Comparison of ENCODE assay signal across 11 mouse cellular contexts in genomic region chr10:19187716-19188081, GRCm38 (mm10).
A peak's percentile ranks its signal among the peaks of the same experiment; 100 is the strongest.
DNase-seq lines count a peak whose midpoint lies in the region; ATAC-seq and TF ChIP-seq lines count a peak whose summit lies in the region.
"Had no signal": no experiment of that assay in that cellular context is flagged by ENCODE, and none has a peak within 500 bp of the region (broad histone marks: within the 10 kb centered on the region; RNA-seq: fewer than 3 reads in every experiment).

No protein-coding gene starts in this region.

- no peak for ATAC-seq in liver, embryonic 12.5 days
- no peak for ATAC-seq in liver, embryonic 11.5 days (replicated peaks; ENCODE audit: low FRiP score)
- ATAC-seq in forebrain, embryonic 12.5 days (ENCODE audit: low FRiP score), result no peak
- no peak for ATAC-seq in hindbrain, postnatal 0 days
- no peak for ATAC-seq in midbrain, postnatal 0 days (ENCODE audit: low FRiP score)

- no peaks in the 10 kb centered on the region for H3K9me3 ChIP-seq in liver, embryonic 12.5 days (replicated peaks)
- H3K9me3 ChIP-seq in liver, embryonic 11.5 days (ENCODE audit: control insufficient read depth, low read length), result no peaks in the 10 kb centered on the region
- H3K9me3 ChIP-seq in forebrain, embryonic 12.5 days, result no peaks in the 10 kb centered on the region
- no peaks in the 10 kb centered on the region for H3K9me3 ChIP-seq in hindbrain, postnatal 0 days (ENCODE audit: low read length)
- H3K9me3 ChIP-seq in midbrain, postnatal 0 days (ENCODE audit: low read length), result no peaks in the 10 kb centered on the region

- no peak for DNase-seq in liver, embryonic 11.5 days (ENCODE audit: low spot score)
- no peak for DNase-seq in hindbrain, postnatal 0 days (ENCODE audit: low spot score)
- DNase-seq in midbrain, postnatal 0 days (ENCODE audit: low spot score), result no peak
- no peak for DNase-seq in ovary, postnatal 10 days (ENCODE audit: low spot score)
- DNase-seq in ovary, postnatal 36 days (ENCODE audit: low spot score), result no peak
- no peak for DNase-seq in ovary, adult 18-20 months (ENCODE audit: low spot score)
- DNase-seq: adrenal gland, adult 8-10 months; cerebellum, postnatal 36 days; gastrocnemius, adult 2 months had no signal

- TF ChIP-seq CTCF in hindbrain, postnatal 0 days (IDR thresholded peaks at IDR 0.05; ENCODE audit: low read depth), result no peak
- TF ChIP-seq CTCF in midbrain, postnatal 0 days (IDR thresholded peaks at IDR 0.05), result no peak

- peaks cover 12% of the 10 kb centered on the region for H3K27me3 ChIP-seq in liver, embryonic 12.5 days (replicated peaks)
- no peaks in the 10 kb centered on the region; the same call in 1 of the 2 replicates for H3K27me3 ChIP-seq in liver, embryonic 11.5 days (replicated peaks; ENCODE audit: control insufficient read depth, insufficient read depth, low read length)
- H3K27me3 ChIP-seq in forebrain, embryonic 12.5 days, result peaks cover 21% of the 10 kb centered on the region
- H3K27me3 ChIP-seq in hindbrain, postnatal 0 days (ENCODE audit: insufficient read depth, low read length), result no peaks in the 10 kb centered on the region
- H3K27me3 ChIP-seq in midbrain, postnatal 0 days (ENCODE audit: insufficient read depth, low read length), result no peaks in the 10 kb centered on the region

- no peak overlapping the region for H3K27ac ChIP-seq in liver, embryonic 12.5 days
- no peak overlapping the region for H3K27ac ChIP-seq in liver, embryonic 11.5 days (ENCODE audit: low read depth, low read length)
- H3K27ac ChIP-seq in forebrain, embryonic 12.5 days, result no peak overlapping the region
- no peak overlapping the region for H3K27ac ChIP-seq in hindbrain, postnatal 0 days
- no peak overlapping the region for H3K27ac ChIP-seq in midbrain, postnatal 0 days (ENCODE audit: low read depth, low read length)
- H3K27ac ChIP-seq: gastrocnemius, adult 2 months had no signal

- peaks cover 6% of the 10 kb centered on the region; the same call in 1 of the 2 replicates for H3K4me1 ChIP-seq in liver, embryonic 12.5 days
- H3K4me1 ChIP-seq in liver, embryonic 11.5 days (replicated peaks; ENCODE audit: control insufficient read depth, insufficient read depth, low read length), result no peaks in the 10 kb centered on the region
- H3K4me1 ChIP-seq in forebrain, embryonic 12.5 days, result peaks cover 11% of the 10 kb centered on the region
- H3K4me1 ChIP-seq in hindbrain, postnatal 0 days (ENCODE audit: insufficient read depth, low read length), result no peaks in the 10 kb centered on the region
- no peaks in the 10 kb centered on the region for H3K4me1 ChIP-seq in midbrain, postnatal 0 days (ENCODE audit: insufficient read depth, low read length)

- H3K4me2 ChIP-seq in liver, embryonic 12.5 days, result peak overlapping the region; percentile 34
- H3K4me2 ChIP-seq in liver, embryonic 11.5 days, result no peak overlapping the region
- peak overlapping the region; percentile 40 for H3K4me2 ChIP-seq in forebrain, embryonic 12.5 days
- peak overlapping the region; percentile 42 for H3K4me2 ChIP-seq in hindbrain, postnatal 0 days (ENCODE audit: low read depth, low read length)
- peak overlapping the region; percentile 51 for H3K4me2 ChIP-seq in midbrain, postnatal 0 days (ENCODE audit: low read depth, low read length, poor library complexity, severe bottlenecking)

- WGBS in liver, embryonic 12.5 days (ENCODE audit: insufficient replicate concordance), result 46% methylated on average over 4 of the region's 4 CpGs
- 57% methylated on average over 4 of the region's 4 CpGs for WGBS in liver, embryonic 11.5 days
- 67% methylated on average over 4 of the region's 4 CpGs for WGBS in forebrain, embryonic 12.5 days
- 67% methylated on average over 4 of the region's 4 CpGs for WGBS in hindbrain, postnatal 0 days
- 65% methylated on average over 4 of the region's 4 CpGs for WGBS in midbrain, postnatal 0 days

- no peaks in the 10 kb centered on the region for H3K36me3 ChIP-seq in liver, embryonic 12.5 days
- no peaks in the 10 kb centered on the region for H3K36me3 ChIP-seq in liver, embryonic 11.5 days (ENCODE audit: control insufficient read depth, insufficient read depth, low read length)
- no peaks in the 10 kb centered on the region for H3K36me3 ChIP-seq in forebrain, embryonic 12.5 days (replicated peaks)
- no peaks in the 10 kb centered on the region for H3K36me3 ChIP-seq in hindbrain, postnatal 0 days (ENCODE audit: insufficient read depth, low read length)
- H3K36me3 ChIP-seq in midbrain, postnatal 0 days (ENCODE audit: insufficient read depth, low read length), result no peaks in the 10 kb centered on the region

- H3K4me3 ChIP-seq in liver, embryonic 12.5 days, result no peak overlapping the region
- H3K4me3 ChIP-seq in liver, embryonic 11.5 days (ENCODE audit: low read depth, low read length), result no peak overlapping the region
- H3K4me3 ChIP-seq in forebrain, embryonic 12.5 days (replicated peaks), result no peak overlapping the region; the same call in 1 of the 2 replicates
- H3K4me3 ChIP-seq in hindbrain, postnatal 0 days (ENCODE audit: low read length), result no peak overlapping the region
- H3K4me3 ChIP-seq in midbrain, postnatal 0 days (ENCODE audit: low read depth, low read length), result peak overlapping the region; percentile 25; the same call in 1 of the 2 replicates

- no peak overlapping the region for H3K9ac ChIP-seq in liver, embryonic 12.5 days
- no peak overlapping the region for H3K9ac ChIP-seq in liver, embryonic 11.5 days (ENCODE audit: low read depth, low read length)
- no peak overlapping the region for H3K9ac ChIP-seq in forebrain, embryonic 12.5 days
- H3K9ac ChIP-seq in hindbrain, postnatal 0 days (replicated peaks; ENCODE audit: low read length), result no peak overlapping the region
- 0 out of 2 replicates have a peak overlapping the region, but pooled peaks have one; percentile 33 for H3K9ac ChIP-seq in midbrain, postnatal 0 days (replicated peaks; ENCODE audit: low read length, poor library complexity, severe bottlenecking)
